Mouse (Mus musculus): ENCODE data around the gene Ndufa3. TPM values are rescaled to one million over a fixed set of nuclear protein-coding genes. Genes with fewer than 3 reads are reported as not detected.

Ndufa3 gene
- polyA plus RNA-seq, 1 experiment from 2014 or later, result 581 TPM

DNA sequence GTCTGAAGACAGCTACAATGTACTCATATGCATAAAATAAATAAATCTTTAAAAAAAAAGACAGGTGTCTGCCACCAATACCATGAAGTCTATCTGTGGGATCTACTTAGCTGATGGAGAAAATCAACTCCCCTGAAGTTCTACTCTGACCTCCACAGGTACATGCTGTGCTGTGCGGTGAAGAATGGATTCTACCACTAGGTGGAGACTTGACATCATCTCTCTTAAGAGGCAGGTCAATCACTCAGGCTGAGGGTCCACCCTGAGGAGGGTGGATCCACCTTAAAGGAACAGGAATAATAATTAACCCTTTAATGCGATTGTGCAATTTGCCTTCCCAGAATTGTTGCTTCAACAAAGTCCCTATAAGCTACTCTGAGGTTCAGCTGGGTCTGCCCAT is 10.4 kb upstream of the Ndufa3 start:
- H3K27me3 ChIP-seq (ENCODE audit: control insufficient read depth, insufficient read depth, low read length), result no peaks in the 10 kb centered on the region
- no peak overlapping the region for H3K4me3 ChIP-seq (ENCODE audit: low read depth, low read length)
- ATAC-seq (ENCODE audit: low read depth), result no peak
- H3K36me3 ChIP-seq (ENCODE audit: control insufficient read depth, insufficient read depth, low read length), result no peaks in the 10 kb centered on the region
- H3K9ac ChIP-seq (replicated peaks; ENCODE audit: low read depth, low read length), result no peak overlapping the region
- H3K4me2 ChIP-seq (ENCODE audit: low read depth, low read length), result no peak overlapping the region
- H3K27ac ChIP-seq (ENCODE audit: low read depth, low read length), result no peak overlapping the region
- H3K9me3 ChIP-seq (ENCODE audit: control insufficient read depth, low read length), result no peaks in the 10 kb centered on the region
- H3K4me1 ChIP-seq (ENCODE audit: control insufficient read depth, insufficient read depth, low read length), result no peaks in the 10 kb centered on the region
- 21% methylated on average over 2 of the region's 2 CpGs for WGBS

DNA sequence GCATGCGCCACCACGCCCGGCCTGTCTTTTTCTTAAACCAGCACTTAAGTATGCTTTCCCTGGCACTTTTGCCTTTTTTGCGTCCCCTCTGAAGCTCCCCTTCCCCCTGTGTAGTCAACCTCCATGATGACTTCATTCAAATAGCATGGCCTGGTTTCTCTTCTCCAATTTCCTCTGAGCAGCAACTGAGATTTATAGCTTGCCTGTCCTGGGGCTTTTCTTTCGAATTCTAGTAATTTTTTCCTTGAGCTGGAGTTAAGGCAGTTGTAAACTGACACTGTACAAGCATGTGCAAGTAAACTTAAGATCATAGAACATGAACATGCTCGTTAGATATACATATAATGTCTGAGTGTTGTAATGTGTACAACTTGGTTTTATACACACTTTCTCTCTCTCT is 9.8 kb upstream of the Ndufa3 start:
- WGBS, result 88% methylated on average over 6 of the region's 6 CpGs
- Histone ChIP-seq H3K27ac (ENCODE audit: low read depth, low read length) (no peak overlapping the region), H3K4me3 (ENCODE audit: low read depth, low read length) (no peak overlapping the region), H3K9ac (replicated peaks; ENCODE audit: low read depth, low read length) (no peak overlapping the region), H3K36me3 (ENCODE audit: control insufficient read depth, insufficient read depth, low read length) (no peaks in the 10 kb centered on the region), H3K4me2 (ENCODE audit: low read depth, low read length) (no peak overlapping the region), H3K27me3 (ENCODE audit: control insufficient read depth, insufficient read depth, low read length) (no peaks in the 10 kb centered on the region), H3K9me3 (ENCODE audit: control insufficient read depth, low read length) (no peaks in the 10 kb centered on the region), H3K4me1 (ENCODE audit: control insufficient read depth, insufficient read depth, low read length) (no peaks in the 10 kb centered on the region)
- no peak for ATAC-seq (ENCODE audit: low read depth)

DNA sequence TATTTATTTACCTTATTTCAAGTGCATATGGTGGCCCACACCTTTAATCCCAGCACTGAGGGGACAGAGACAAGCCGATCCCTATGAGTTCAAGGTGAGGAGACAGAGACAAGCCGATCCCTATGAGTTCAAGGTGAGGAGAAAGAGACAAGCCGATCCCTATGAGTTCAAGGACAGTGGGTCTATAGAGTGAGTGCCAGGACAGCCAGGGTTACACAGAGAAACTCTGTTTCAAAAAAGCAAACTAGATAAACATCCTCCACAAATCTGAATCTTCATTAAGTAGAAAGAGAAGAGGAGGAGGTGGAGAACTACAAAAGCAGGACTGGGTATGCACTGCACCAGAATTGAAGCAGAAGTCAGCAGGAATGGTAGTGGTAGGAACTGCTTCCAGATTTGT is 8.5 kb upstream of the Ndufa3 start:
- Histone ChIP-seq H3K4me1 (ENCODE audit: control insufficient read depth, insufficient read depth, low read length) (no peaks in the 10 kb centered on the region), H3K4me2 (ENCODE audit: low read depth, low read length) (no peak overlapping the region), H3K27me3 (ENCODE audit: control insufficient read depth, insufficient read depth, low read length) (no peaks in the 10 kb centered on the region), H3K4me3 (ENCODE audit: low read depth, low read length) (no peak overlapping the region), H3K9me3 (ENCODE audit: control insufficient read depth, low read length) (no peaks in the 10 kb centered on the region), H3K27ac (ENCODE audit: low read depth, low read length) (no peak overlapping the region), H3K9ac (replicated peaks; ENCODE audit: low read depth, low read length) (no peak overlapping the region), H3K36me3 (ENCODE audit: control insufficient read depth, insufficient read depth, low read length) (no peaks in the 10 kb centered on the region)
- 95% methylated on average over 3 of the region's 3 CpGs for WGBS
- ATAC-seq (ENCODE audit: low read depth), result no peak

DNA sequence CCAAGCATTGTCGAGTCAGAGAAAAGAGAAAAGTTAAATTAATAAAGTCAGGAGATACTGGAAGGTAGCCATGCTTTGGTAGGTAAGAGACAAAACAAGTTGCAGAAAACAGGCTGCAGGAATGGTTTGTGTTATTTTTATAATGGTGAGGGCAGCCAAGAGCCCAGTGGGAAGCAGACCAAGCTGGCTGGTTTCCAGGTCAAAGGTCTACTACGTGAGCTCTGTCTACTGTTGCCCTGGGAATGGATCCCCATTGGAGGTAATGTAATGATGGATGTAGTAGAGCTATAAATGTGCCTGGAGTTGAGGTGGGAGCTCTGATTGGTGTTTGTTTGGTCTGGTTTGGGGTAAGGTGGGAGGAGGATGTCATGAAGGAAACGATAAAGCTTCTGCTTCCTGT is 8.1 kb upstream of the Ndufa3 start:
- 60% methylated on average over 3 of the region's 3 CpGs for WGBS
- no peaks in the 10 kb centered on the region for H3K4me1 ChIP-seq (ENCODE audit: control insufficient read depth, insufficient read depth, low read length)
- no peak overlapping the region for H3K27ac ChIP-seq (ENCODE audit: low read depth, low read length)
- H3K36me3 ChIP-seq (ENCODE audit: control insufficient read depth, insufficient read depth, low read length), result no peaks in the 10 kb centered on the region
- no peak overlapping the region for H3K4me2 ChIP-seq (ENCODE audit: low read depth, low read length)
- no peaks in the 10 kb centered on the region for H3K27me3 ChIP-seq (ENCODE audit: control insufficient read depth, insufficient read depth, low read length)
- H3K9me3 ChIP-seq (ENCODE audit: control insufficient read depth, low read length), result no peaks in the 10 kb centered on the region
- no peak overlapping the region for H3K4me3 ChIP-seq (ENCODE audit: low read depth, low read length)
- no peak overlapping the region for H3K9ac ChIP-seq (replicated peaks; ENCODE audit: low read depth, low read length)
- no peak for ATAC-seq (ENCODE audit: low read depth)

DNA sequence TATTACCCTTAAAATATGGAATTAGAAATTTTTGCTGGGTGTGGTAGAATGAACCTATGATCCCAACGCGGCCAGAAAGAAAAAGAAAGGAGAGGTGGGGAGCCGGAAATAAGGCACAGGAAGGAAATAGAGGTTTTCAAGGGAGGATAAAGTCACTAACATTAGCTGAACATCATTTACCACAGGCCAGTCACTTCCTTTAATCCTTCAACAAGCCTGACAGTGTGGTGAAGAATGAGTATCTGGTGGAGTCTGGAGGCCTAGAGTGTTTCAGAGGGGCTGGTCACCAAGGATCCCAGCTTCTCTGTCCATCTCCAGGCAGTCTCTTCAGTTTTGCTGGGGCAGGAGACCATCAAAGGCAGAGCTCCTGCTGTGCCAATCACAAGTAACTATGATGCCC is 6.7 kb upstream of the Ndufa3 start:
- ATAC-seq (ENCODE audit: low read depth), result no peak
- Histone ChIP-seq H3K27ac (ENCODE audit: low read depth, low read length) (no peak overlapping the region), H3K4me3 (ENCODE audit: low read depth, low read length) (no peak overlapping the region), H3K36me3 (ENCODE audit: control insufficient read depth, insufficient read depth, low read length) (no peaks in the 10 kb centered on the region), H3K9ac (replicated peaks; ENCODE audit: low read depth, low read length) (no peak overlapping the region), H3K4me1 (ENCODE audit: control insufficient read depth, insufficient read depth, low read length) (no peaks in the 10 kb centered on the region), H3K4me2 (ENCODE audit: low read depth, low read length) (no peak overlapping the region), H3K9me3 (ENCODE audit: control insufficient read depth, low read length) (no peaks in the 10 kb centered on the region), H3K27me3 (ENCODE audit: control insufficient read depth, insufficient read depth, low read length) (no peaks in the 10 kb centered on the region)
- 92% methylated on average over 3 of the region's 3 CpGs for WGBS

DNA sequence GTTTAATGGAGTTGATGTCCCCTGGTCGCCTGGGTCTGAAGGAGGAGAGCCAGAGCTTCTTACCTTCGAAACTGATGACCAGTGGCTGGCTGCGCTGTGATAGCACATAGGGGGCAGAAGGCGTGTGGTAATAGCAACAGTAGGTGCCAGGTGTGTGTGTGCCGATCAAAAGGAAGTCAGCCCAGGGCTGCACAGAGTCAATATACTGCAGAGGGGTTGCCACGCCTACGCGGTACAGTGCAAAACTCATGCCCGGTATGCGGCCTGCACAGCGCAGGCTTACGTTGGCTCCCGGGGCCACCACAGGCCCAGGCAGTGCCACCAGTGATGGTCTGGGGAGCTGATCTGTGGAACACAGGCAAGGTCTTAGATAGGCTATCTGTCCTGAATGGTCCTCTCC is 6.2 kb upstream of the Ndufa3 start:
- no peak overlapping the region for H3K9ac ChIP-seq (replicated peaks; ENCODE audit: low read depth, low read length)
- H3K9me3 ChIP-seq (ENCODE audit: control insufficient read depth, low read length), result no peaks in the 10 kb centered on the region
- H3K27ac ChIP-seq (ENCODE audit: low read depth, low read length), result no peak overlapping the region
- H3K36me3 ChIP-seq (ENCODE audit: control insufficient read depth, insufficient read depth, low read length), result no peaks in the 10 kb centered on the region
- WGBS, result 88% methylated on average over 13 of the region's 13 CpGs
- H3K4me3 ChIP-seq (ENCODE audit: low read depth, low read length), result no peak overlapping the region
- no peak for ATAC-seq (ENCODE audit: low read depth)
- H3K27me3 ChIP-seq (ENCODE audit: control insufficient read depth, insufficient read depth, low read length), result no peaks in the 10 kb centered on the region
- H3K4me1 ChIP-seq (ENCODE audit: control insufficient read depth, insufficient read depth, low read length), result no peaks in the 10 kb centered on the region
- no peak overlapping the region for H3K4me2 ChIP-seq (ENCODE audit: low read depth, low read length)

DNA sequence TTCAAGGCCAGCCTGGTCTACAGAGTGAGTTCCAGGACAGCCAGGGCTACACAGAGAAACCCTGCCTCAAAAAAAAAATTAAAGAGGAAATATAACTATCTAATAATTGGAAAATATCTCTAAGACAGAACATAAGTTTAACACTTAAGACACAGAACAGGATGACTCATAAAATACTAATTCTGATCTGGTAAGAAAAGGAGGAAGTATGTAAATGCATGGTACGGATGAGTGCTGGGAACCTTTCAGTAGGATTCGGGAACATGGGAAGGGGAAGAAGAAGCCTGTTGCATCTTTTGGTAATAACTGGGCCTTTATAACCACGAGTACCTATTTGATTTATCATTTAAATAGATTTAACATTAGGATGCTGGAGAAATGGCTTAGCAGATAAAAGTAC is 3.2 kb upstream of the Ndufa3 start:
- no peaks in the 10 kb centered on the region for H3K36me3 ChIP-seq (ENCODE audit: control insufficient read depth, insufficient read depth, low read length)
- H3K27me3 ChIP-seq (ENCODE audit: control insufficient read depth, insufficient read depth, low read length), result no peaks in the 10 kb centered on the region
- no peak overlapping the region for H3K27ac ChIP-seq (ENCODE audit: low read depth, low read length)
- ATAC-seq (ENCODE audit: low read depth), result no peak
- H3K9ac ChIP-seq (replicated peaks; ENCODE audit: low read depth, low read length), result no peak overlapping the region
- H3K9me3 ChIP-seq (ENCODE audit: control insufficient read depth, low read length), result no peaks in the 10 kb centered on the region
- H3K4me1 ChIP-seq (ENCODE audit: control insufficient read depth, insufficient read depth, low read length), result no peaks in the 10 kb centered on the region
- H3K4me3 ChIP-seq (ENCODE audit: low read depth, low read length), result no peak overlapping the region
- 88% methylated on average over 3 of the region's 3 CpGs for WGBS
- H3K4me2 ChIP-seq (ENCODE audit: low read depth, low read length), result no peak overlapping the region

DNA sequence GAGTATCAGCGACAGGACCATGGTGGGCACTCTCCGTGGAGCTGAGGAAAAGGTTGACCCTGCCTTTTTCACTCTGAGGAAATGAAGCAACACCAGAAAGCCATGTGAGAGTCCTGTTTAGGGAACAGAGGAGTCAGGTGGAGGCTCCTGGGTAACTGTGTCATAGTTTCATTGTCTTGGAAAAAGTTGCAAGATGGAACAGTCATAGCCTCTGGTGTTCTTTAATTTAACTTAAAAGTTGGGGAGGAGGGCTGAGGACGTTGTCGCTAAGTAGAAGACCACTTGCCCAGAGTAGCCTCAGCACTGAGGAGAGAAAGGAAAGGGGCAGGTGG is 1.1 kb upstream of the Ndufa3 start, which contains the start of gene Oscar:
Gene Oscar (minus strand): TSS at position 101 of the 332 bp plus-strand sequence.
- Histone ChIP-seq H3K4me2 (ENCODE audit: low read depth, low read length) (0 out of 2 replicates have a peak within 1 kb of the TSS, but pooled peaks have one; percentile 81), H3K9ac (replicated peaks; ENCODE audit: low read depth, low read length) (no peak within 1 kb of the TSS), H3K27ac (ENCODE audit: low read depth, low read length) (no peak within 1 kb of the TSS), H3K27me3 (ENCODE audit: control insufficient read depth, insufficient read depth, low read length) (no peaks in the 10 kb centered on the region), H3K36me3 (ENCODE audit: control insufficient read depth, insufficient read depth, low read length) (peaks cover 6% of the 10 kb centered on the region; the same call in 1 of the 2 replicates), H3K9me3 (ENCODE audit: control insufficient read depth, low read length) (no peaks in the 10 kb centered on the region), H3K4me1 (ENCODE audit: control insufficient read depth, insufficient read depth, low read length) (no peaks in the 10 kb centered on the region), H3K4me3 (ENCODE audit: low read depth, low read length) (peak within 1 kb of the TSS; percentile 66; the same call in 1 of the 2 replicates)
- ATAC-seq (ENCODE audit: low read depth), result no peak
- WGBS, result 87% methylated on average over 4 of the region's 4 CpGs

DNA sequence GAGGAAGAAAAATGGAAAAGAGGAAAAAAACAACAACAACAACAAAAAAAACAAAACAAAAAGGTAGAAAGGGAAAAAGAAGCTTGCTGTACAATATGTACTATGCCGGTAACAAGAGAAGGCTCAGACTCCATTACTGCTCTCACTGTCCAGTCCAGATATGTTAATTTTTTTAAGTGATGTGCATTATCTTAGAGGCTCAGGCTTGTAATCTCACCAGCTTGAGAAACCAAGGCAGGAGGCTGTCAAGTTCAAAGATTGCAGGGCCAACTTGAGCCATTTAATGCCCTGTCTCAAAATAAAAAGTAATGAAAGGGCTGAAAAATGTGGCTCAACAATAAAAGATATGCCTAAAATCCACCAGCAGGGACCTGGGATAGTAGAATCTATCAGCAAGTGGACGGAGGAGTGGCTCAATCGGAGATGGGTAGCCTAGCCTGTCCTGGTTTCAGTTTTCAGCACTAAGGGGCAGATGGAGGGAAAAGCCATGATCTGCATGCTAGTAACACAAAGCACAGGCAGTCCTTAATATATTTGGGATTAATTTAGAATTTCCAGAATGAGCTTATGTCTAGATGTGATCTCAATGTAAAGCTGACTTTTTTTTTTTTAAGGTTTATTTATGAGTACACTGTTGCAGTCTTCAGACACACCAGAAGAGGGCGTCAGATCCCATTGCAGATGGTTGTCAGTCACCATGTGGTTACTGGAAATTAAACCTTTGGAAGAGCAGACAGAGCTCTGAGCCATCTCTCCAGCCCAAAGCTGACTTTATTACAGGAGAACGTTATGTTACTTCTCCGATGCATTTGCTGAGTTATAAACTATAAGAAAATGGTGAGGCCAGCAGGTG is 558 bp upstream of the Ndufa3 start:
- Histone ChIP-seq H3K27ac (ENCODE audit: low read depth, low read length) (no peak overlapping the region), H3K4me2 (ENCODE audit: low read depth, low read length) (0 out of 2 replicates have a peak overlapping the region, but pooled peaks have one; percentile 81), H3K27me3 (ENCODE audit: control insufficient read depth, insufficient read depth, low read length) (no peaks in the 10 kb centered on the region), H3K9me3 (ENCODE audit: control insufficient read depth, low read length) (no peaks in the 10 kb centered on the region), H3K4me3 (ENCODE audit: low read depth, low read length) (peak overlapping the region; percentile 66; the same call in 1 of the 2 replicates), H3K36me3 (ENCODE audit: control insufficient read depth, insufficient read depth, low read length) (peaks cover 6% of the 10 kb centered on the region; the same call in 1 of the 2 replicates), H3K9ac (replicated peaks; ENCODE audit: low read depth, low read length) (no peak overlapping the region), H3K4me1 (ENCODE audit: control insufficient read depth, insufficient read depth, low read length) (no peaks in the 10 kb centered on the region)
- 43% methylated on average over 6 of the region's 6 CpGs for WGBS
- ATAC-seq (ENCODE audit: low read depth), result peak; percentile 25

Data from neural tube, embryonic 14.5 days (tissue).